Mouse (Mus musculus): ENCODE data around the gene Pik3c2b. TPM values are rescaled to one million over a fixed set of nuclear protein-coding genes. Genes with fewer than 3 reads are reported as not detected.
A peak's percentile ranks its signal among the peaks of the same experiment; 100 is the strongest.
"Not testable (repeated sequence)": the region's sequence is repeated elsewhere in the genome, so short reads cannot be mapped to it uniquely, and the experiment has no call there.

Pik3c2b gene
- total RNA-seq (2021) = 10 to 100 TPM in 1 of 2 experiments, 1 to 10 TPM in 1; 8.2 to 10.8 TPM
- long read RNA-seq, experiment 1, partial matches to known transcripts = 0 of 4 reads
- long read RNA-seq, experiment 1, other reads (novel, unspliced or antisense) = 4 of 4 reads
- long read RNA-seq, experiment 2, partial matches to known transcripts = 1 of 3 reads
- long read RNA-seq, experiment 2, other reads (novel, unspliced or antisense) = 2 of 3 reads

DNA sequence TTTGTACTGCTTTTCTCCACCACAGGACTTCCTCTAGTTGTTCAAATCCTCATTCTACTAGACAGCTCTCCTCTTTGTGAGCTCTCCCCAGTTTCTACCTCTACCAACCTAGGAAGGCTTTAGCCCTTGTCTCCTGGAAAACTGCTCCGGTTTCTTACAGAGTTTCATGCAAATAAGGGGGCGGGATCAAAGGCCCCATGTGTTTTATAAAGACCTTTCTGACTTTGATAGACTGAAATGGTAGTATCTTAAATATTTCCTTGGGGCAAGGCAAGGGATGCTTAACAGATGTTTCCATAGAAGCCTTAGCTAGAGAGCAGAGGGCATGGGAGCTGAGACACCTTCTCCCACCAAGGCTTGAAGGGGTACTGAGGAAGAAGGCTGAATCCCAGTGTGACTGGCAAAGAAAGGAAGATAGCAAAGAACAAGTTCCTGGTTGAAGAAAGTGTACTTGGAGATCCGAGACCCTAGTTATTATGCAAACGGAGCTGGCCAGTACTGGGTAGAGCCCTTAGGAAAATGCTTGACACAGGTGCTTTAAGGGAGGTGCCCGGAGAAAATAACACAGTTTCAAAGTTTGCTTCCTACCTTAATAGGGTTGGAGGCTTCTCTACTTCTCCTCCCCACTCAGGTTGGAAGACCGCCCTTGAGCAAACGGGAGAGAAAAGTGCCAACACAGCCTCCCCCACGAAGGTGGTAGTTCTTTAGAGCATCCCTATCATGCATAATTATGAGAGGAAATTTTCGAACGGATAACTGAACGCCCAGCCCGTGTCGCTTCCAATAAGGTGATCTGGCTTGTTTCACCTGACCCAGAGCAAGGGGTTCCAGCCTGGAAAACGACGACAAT, at the start of gene Pik3c2b:
TSS of gene Pik3c2b (plus strand) at position 657 of the 850 bp plus-strand sequence.
- no peak for DNase-seq (ENCODE audit: low spot score)

DNA sequence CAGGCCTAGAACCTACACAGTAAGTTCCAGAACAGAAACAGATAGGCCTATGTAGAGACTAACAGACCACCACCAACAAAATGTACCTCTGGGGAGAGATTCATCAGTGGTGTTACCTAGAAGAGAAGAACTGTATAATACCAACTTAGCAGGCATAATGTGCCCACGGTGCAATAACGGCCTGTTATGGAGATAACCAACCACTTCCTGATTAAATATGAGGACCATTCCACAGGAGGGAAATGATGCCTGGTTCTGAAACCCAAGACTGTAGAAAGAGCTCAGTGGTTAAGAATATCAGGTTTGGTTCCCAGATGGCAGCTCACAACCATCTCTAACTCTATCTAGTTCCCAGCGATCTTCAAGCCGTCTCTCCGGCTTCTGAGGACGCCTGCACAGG, 45.1 kb upstream of the Pik3c2b start:
- no peak for DNase-seq (ENCODE audit: low spot score)

DNA sequence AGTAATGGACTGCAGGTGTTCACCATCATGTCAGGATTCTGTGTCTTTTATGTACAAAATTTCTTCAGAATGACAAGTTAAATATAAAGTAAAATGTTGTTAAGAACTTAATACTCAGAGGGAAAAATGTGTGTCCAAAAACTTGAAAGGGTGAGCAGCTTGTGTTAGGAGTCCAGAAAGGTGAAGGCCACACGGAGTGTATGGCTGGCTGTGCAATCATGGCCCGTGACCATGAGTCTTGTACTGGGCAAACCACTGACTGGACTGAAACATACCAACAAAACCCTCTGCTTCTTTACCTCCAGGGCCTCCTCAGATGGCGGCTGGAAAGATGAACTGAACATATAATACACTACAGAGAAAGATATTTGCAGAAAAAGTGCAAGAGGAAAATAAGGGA, 38.9 kb upstream of the Pik3c2b start:
- no peak for DNase-seq (ENCODE audit: low spot score)

DNA sequence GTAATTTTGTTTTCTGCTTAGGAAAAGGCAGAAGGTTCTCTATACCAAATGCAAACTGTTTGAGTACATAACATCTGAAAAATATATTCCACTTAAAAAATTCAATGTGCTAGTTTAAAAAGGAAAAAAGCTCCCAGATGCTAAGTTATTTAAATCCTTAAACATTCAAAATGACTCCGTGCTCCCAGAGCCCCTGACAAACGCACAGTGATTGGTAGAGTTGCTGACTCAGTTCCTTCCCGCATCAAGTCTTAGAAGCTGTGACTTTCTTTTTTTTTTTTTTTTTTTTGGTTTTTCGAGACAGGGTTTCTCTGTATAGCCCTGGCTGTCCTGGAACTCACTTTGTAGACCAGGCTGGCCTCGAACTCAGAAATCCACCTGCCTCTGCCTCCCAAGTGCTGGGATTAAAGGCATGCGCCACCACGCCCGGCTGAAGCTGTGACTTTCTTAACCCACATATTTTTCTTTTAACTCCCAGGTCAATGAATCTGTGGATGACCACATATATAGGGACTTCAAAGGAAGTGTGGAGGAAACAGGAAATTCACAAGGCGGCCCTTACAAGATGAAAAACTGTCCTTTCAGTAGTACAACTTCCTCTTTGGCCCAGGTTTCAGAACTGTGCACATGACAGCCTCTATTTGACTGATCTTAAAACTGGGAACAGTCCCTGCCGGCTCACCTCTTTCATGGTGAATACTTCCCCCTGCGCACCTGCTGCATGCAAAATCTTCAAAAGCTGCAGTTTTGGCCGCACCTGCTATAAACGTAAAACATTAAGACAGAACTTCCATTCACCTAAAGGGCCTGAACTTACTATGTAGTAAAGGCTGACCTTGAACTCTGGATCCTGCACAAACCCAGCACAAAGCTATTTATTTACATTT, 33.3 kb upstream of the Pik3c2b start:
- DNase-seq (ENCODE audit: low spot score) = no peak

DNA sequence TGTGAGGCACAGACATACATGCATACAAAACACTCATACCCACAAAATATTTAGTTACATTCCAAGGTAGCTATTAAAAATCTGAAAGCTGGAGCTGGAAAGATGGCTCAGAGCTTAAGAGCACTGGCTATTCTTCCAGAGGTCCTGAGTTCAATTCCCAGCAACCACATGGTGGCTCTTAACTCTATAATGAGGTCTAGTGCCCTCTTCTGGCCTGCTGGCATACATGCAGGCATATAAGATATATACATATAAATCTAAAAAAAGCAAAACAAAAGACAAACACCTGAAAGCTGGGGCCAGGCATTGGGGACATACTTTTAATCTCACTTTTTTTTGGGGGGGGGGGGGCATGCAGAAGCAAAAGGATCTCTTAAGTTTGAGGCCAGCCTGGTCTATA, 32.1 kb upstream of the Pik3c2b start:
- no peak for DNase-seq (ENCODE audit: low spot score)

DNA sequence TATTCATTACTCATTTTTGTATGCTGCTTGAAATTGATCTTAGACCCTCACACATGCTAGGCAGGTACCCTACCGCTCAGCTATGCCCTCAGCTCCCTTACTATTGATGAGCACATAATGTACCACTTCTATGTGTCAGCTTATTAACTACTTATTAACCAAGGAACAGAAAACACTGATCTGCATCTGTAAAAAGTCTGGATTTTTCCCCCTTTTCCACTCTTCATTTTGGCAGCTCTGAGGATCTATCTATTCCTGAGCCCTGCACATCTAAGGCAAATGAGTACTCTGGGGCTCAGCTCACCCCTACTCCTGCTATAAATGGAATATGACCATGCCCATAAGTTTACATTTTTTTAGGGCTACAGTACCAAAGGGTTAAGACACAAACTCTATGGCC, 31.3 kb upstream of the Pik3c2b start:
- DNase-seq (ENCODE audit: low spot score) = no peak

DNA sequence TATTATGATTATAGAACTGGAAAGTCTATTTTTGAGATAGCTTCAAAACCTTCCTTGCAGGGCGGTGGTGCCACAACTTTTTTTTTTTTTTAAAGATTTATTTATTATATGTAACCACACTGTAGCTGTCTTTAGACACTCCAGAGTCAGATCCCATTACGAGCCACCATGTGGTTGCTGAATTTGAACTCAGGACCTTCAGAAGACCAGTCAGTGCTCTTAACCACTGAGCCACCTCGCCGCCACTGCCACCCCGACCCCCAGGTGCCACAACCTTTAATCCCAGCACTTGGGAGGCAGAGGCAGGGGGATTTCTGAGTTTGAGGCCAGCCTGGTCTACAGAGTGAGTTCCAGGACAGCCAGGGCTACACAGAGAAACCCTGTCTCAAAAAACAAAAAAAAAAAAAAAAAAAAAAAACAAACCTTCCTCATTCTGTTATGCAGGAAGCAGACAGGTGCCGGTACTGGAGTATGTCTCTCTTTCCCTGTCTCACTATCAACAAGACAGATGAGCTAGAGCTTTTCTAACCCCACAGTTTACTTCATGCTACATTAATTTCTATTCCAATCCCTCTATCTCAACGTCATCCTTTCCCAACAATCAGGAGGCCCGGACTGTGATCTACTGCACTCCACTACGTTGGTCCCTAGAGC, 28.6 kb upstream of the Pik3c2b start:
- DNase-seq (ENCODE audit: low spot score) = no peak

DNA sequence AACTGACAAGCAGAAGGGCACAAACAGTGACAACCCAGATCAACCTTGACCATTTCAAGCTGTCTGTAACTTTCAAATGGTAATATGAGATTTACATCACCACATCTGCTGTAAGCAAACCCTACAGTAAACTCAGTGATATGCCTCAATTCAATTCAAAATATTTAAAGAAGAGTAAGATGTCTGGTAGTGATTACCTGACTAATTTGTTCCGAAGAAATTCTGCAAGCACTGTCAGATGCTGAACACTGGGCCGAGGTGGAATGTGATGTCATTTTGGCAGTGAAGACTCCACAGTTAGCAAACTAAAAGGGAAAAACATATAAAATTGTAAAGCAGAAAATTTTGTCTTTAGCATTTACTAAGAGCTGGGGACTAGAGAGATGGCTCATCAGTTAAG, 26.9 kb upstream of the Pik3c2b start:
- no peak for DNase-seq (ENCODE audit: low spot score)

DNA sequence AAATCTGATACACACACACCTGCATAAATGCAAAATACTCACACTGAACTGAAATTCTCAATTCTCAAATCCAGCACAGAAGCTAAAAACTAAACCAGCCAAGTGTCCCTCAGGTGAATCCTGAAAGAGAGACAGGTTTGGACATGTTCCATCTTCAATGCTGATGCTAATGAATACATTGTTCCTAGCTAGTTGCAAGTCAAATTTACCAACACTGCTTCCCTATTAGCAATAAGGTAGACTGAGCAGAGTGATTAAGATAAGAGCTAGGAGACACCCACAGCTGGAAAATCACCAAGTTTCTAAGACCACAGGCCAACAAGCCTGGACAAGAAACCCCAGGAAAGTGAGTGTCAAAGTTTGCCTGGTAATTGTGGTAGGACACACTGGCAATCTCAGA, 26.2 kb upstream of the Pik3c2b start:
- DNase-seq (ENCODE audit: low spot score) = no peak

DNA sequence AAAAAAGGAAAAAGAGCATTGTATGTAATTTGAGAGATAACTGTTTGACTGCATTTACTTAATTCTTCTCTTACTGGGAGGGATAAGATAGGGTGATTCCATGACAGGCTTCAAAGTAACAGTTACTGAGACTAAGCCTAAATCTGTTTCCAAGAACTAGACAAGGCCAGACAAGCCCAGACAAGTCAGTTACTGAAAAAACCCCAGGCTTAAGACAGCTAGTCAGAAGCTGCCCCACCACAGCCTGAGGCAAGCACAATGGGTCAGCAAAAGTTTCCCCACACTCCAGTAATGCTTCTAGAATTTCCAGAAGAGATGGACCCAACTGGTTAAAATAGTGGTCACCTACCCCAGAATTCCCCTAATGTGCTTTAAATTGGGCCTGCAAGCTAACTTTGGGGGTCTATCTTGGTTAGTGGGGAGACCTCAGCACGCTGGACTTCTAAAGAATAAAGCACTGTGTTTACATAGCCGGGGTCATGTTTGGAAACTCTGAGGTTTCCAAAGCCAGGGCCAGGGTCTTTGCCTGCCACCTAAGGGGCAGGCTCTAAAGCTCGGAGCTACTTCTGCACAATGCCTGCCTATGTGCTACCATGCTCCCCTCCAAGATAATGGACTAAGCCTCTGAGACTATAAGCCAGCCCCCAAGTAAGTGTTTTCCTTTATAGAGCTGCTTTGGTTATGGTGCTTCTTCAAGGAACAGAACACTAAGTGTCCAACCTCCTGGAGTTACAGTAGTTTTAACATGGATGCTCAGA, 25.2 kb upstream of the Pik3c2b start:
- no peak for DNase-seq (ENCODE audit: low spot score)

DNA sequence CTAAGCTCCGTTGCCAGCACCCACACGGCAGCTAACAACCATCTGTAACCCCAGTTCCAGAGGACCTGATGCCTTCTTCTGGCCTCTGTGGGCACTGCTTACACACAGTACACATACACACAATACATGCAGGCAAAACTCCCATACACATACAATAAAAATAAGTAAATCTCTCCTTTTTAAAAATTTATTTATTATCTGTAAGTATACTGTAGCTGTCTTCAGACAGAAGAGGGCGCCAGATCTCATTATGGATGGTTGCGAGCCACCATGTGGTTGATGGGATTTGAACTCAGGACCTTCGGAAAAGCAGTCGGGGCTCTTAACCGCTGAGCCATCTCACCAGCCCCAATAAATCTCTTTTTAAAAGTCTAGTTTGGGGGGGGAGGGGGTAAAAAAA, 24.1 kb upstream of the Pik3c2b start:
- DNase-seq (ENCODE audit: low spot score) = no peak

DNA sequence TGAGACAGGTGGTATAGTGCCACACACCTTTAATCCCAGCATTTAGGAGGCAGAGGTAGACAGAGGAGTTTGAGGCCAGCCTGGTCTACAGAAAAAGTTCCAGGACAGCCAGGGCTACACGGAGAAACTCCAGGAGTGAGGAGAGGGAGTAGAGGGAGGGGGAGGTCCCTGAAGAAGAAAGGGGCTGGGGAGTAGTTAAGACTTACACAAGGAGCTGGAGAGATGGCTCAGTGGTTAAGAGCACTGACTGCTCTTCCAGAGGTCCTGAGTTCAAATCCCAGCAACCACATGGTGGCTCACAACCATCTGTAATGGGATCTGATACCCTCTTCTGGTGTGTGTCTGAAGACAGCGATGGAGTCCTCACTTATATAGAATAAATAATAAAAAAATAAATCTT, 23.5 kb upstream of the Pik3c2b start:
- not testable (repeated sequence) for DNase-seq (ENCODE audit: low spot score)

DNA sequence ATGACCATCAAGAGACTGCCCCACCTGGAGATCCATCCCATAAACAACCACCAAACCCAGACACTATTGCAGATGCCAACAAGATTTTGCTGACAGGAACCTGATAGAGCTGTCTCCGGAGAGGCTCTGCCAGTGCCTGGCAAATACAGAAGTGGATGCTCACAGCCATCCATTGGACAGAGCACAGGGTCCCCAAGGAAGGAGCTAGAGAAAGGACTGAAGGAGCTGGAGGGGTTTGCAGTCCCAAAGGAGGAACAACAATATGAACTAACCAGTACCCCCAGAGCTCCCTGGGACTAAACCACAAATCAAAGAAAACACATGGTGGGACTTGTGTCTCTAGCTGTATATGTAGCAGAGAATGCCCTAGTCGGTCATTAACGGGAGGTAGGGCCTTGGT, 21.7 kb upstream of the Pik3c2b start:
- not testable (repeated sequence) for DNase-seq (ENCODE audit: low spot score)

DNA sequence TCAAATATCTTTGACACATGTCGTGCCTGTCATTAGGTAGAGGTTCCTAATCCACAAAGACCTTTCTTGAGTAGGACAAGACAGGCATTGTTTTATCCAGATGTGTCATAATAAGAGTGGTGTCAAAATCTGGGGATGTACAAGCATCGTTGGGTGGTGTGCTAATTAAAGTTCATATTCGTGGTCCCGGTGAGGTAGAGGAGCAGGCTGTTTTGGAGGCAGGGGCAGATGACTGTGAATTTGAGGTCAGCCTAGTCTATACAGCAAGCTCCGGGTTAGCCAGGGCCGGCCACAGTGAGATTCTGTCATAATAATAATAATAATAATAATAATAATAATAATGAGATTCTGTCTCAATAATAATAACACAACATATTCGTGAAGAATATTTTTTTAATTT, 21.0 kb upstream of the Pik3c2b start:
- no peak for DNase-seq (ENCODE audit: low spot score)

DNA sequence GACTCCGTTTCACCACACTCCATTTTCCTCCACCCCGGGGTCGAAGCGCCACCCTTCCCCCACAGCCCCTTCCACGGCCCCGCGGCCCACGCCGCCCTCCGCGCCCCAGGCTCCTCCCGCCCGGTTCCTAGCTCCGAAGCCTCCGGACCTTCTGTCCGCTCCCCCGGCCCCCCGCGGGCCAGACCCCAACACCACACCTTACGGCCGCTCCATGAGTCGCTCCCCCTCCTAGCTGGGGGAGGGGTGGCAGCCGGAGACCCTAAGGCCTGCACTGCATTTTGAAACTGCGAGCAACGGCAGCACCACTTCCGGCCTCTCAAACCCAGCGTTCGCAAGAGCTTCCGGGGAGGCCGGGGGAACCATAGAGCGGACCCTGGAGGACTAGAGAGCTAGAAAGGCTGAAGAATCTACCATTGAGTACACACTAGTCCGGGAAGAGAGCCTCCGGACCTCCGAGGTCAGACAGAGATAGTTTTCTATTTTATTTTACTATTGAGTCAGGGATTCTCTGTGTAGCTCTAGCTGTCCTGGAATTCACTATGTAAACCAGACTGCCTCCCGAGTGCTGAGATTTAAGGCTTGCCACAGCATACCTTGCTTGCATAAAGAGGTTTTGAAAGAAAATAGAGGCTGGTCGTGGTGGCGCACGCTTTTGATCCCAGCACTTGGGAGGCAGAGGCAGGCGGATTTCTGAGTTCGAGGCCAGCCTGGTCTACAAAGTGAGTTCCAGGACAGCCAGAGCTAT, 20.2 kb upstream of the Pik3c2b start:
- peak; percentile 87 for DNase-seq (ENCODE audit: low spot score)

DNA sequence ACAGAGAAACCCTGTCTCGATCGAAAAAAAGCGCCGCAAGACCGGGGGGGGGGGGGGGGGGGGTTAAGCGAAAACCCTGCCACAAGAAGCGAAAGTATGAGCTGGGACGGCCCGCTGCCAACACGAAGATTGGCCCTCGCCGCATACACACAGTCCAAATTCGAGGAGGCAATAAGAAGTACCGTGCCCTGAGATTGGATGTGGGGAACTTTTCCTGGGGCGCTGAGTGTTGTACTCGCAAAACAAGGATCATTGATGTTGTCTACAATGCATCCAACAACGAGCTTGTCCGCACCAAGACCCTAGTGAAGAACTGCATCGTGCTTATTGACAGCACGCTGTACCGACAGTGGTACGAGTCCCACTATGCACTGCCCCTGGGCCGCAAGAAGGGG, 19.7 kb upstream of the Pik3c2b start:
- DNase-seq (ENCODE audit: low spot score) = not testable (repeated sequence)

DNA sequence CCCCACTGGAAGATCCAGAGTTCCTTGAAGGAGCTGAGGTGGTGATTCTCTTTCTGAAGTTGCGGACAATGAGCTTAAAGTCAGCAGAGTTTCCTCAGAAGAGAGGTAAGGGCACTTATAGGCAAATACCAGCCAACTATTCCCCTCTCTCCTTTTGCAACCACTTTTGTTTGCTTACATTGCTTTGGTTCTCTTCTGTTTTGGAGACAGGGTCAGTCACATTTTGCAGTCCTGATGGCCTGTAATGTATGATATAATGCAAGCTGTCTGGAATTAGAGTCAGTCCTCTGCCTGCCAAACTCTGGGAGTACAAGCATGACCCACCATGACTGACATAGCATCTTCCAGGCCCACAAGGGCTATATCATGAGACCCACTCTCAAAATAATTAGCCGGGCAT, 18.3 kb upstream of the Pik3c2b start:
- DNase-seq (ENCODE audit: low spot score) = no peak

DNA sequence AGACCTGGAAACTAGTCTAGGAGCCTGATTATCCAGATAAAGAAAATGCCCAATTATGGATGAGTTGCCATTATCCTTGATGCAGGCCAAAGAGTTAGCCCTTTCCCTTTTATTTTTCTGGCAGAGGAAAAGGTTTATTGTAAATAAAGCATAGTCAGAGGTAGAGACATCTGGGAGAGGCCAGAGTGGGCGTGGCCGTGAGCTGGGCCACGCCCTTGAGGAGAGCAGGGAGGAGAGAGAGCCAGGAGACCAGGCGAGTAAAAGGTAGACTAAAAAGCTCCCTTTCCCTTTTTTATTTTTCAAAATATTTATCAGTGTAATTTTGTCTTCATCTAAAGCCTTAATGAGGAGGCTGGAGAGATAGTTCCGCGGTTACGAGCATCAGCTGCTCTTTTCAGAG, 17.5 kb upstream of the Pik3c2b start:
- DNase-seq (ENCODE audit: low spot score) = no peak

DNA sequence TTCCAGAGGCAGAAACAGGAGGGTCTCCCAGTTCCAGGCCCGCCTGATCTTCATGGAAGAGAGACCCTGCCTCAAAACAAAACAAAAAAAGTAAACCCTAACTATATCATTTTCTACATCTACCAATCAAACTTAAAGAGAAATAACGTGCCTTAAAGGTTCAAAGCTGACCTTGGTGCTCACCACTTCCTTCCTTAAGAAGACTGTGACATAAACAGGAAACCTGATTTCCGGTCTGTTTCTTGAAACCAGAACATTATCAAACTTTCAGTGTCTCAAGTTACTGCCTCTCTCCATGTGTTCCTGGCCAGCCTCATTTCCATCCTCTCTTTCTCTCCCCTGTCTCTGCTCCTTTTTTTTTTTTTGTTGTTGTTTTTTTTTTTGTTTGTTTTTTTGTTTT, 15.7 kb upstream of the Pik3c2b start:
- no peak for DNase-seq (ENCODE audit: low spot score)

DNA sequence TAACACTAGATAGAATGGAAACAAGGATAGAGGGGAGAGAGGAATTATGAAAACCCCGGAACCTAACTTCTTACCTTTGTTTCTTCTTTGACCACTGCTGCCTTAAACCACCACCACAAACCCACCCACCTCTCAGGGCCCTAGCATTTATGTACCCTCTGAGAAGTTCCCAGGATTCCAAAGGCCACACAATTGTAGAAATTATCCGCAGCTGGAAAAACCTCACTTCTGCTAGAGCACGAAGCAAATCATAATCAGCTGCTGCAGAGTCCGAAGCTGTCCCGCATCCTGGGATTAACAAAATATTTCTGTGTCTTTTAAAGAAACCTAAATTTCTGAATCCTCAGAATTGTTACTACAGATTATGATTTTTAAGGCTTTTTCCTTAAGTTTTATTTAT, 15.0 kb upstream of the Pik3c2b start, which contains the start of gene Mdm4:
TSS of gene Mdm4 (minus strand) at position 101 of the 400 bp plus-strand sequence.
- DNase-seq (ENCODE audit: low spot score) = no peak
